Mouse (Mus musculus) embryonic facial prominence, embryonic 13.5 days (tissue): ENCODE results near the gene Tspan4. TPM values are rescaled to one million over a fixed set of nuclear protein-coding genes. Genes with fewer than 3 reads are reported as not detected.
A peak's percentile ranks its signal among the peaks of the same experiment; 100 is the strongest.

Experiments
- ATAC-seq: fragments of 200-750 bp; cut with Nextera tagmentation; 2 replicates; pipeline ENCODE4 v1.8.0; 2017; ENCODE audit warnings: low read depth; ENCODE audit not compliant: insufficient number of reproducible peaks, insufficient read depth, low FRiP score, low TSS enrichment
- H3K27ac ChIP-seq: fragments of 300-500 bp; sonication (generic); 2 replicates; pipeline ENCODE4 v1.5.1; 2015; ENCODE audit warnings: moderate library complexity, mild to moderate bottlenecking, inconsistent platforms
- H3K27me3 ChIP-seq: fragments of 300-500 bp; sonication (generic); 2 replicates; pipeline ENCODE4 v1.6.1; 2015; ENCODE audit warnings: mild to moderate bottlenecking, inconsistent platforms
- H3K36me3 ChIP-seq: fragments of 300-500 bp; sonication (generic); 2 replicates; pipeline ENCODE4 v1.6.1; 2015; ENCODE audit warnings: mild to moderate bottlenecking, inconsistent platforms
- H3K4me1 ChIP-seq: fragments of 300-500 bp; sonication (generic); 2 replicates; pipeline ENCODE4 v1.6.1; 2015; ENCODE audit warnings: inconsistent platforms
- H3K4me2 ChIP-seq: fragments of 300-500 bp; sonication (generic); 2 replicates; pipeline ENCODE4 v1.6.1; 2015; ENCODE audit warnings: moderate library complexity, mild to moderate bottlenecking, inconsistent platforms
- H3K4me3 ChIP-seq: fragments of 300-500 bp; sonication (generic); 2 replicates; pipeline ENCODE4 v1.5.1; 2015; ENCODE audit warnings: mild to moderate bottlenecking, inconsistent platforms
- H3K9ac ChIP-seq: fragments of 300-500 bp; sonication (generic); 2 replicates; pipeline ENCODE4 v1.6.1; 2015; ENCODE audit warnings: mild to moderate bottlenecking, inconsistent platforms
- H3K9me3 ChIP-seq: fragments of 300-500 bp; sonication (generic); 2 replicates; pipeline ENCODE4 v1.6.1; 2016; ENCODE audit warnings: inconsistent platforms
- WGBS: fragments of 180-500 bp; shearing (Covaris S2); methylation state at CpG from one replicate; pipeline ENCODE4 v1.1.7; 2015; ENCODE audit warnings: mixed read lengths; 5-methylcytosine and 5-hydroxymethylcytosine counted together
- polyA plus RNA-seq: library from polyadenylated mRNA; unstranded; fragments of >200 nt; fragmentation: Nextera tagmentation; extraction: Ambion mirVana; gene quantifications from 2 replicates; pipeline ENCODE4 v1.2.1, GENCODE M21; 2015

Tspan4 gene
- polyA plus RNA-seq, 1 experiment from 2014 or later: 46.4 TPM

DNA sequence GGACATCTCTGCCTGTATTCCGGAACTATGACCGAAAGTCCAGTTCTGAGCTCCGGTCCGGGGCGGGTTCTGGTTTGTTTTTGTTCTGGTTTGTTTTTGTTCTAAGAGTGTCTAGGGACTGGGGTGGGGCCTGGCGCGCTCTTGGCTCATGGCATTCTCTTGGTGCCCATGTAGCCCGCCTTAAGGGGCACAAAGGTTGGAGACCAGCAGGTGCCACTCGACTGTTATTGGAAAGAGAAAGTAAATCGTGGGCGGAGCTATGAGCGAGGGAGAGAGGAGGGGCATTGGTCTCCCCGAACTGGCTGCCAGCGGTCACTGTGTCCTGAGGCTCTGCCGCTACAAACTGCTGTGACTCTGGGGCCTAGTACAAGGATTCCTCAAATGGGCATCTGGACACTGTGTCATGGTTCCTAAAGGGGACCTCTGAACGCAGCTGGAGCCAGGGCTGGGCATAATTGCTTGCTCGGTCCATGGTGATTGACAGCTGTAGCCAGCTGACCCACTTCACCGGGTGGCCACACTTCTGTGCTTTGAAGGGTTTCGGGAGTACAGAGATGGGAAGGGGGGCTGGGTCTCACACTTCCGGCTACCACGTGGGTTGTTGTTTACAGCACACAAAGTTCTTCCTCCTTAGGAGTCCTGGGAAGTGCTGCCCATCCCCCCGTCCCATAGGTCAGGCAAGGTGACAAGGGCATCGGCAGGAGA, 19.3 kb upstream of the Tspan4 start:
- no peak for ATAC-seq
- 2% methylated on average over 23 of the region's 23 CpGs for WGBS
- H3K27ac ChIP-seq: peak overlapping the region; percentile 28; the same call in 1 of the 2 replicates
- H3K4me3 ChIP-seq: peak overlapping the region; percentile 66
- peaks cover 20% of the 10 kb centered on the region for H3K36me3 ChIP-seq
- peak overlapping the region; percentile 76 for H3K9ac ChIP-seq
- H3K4me2 ChIP-seq: peak overlapping the region; percentile 98
- H3K9me3 ChIP-seq: no peaks in the 10 kb centered on the region
- H3K27me3 ChIP-seq: peaks cover 38% of the 10 kb centered on the region
- peaks cover 16% of the 10 kb centered on the region for H3K4me1 ChIP-seq

- peak overlapping the region; percentile 98 for H3K4me2 ChIP-seq
- H3K27ac ChIP-seq: no peak overlapping the region
- H3K4me3 ChIP-seq: 0 out of 2 replicates have a peak overlapping the region, but pooled peaks have one; percentile 66
- ATAC-seq: no peak
- H3K4me1 ChIP-seq: peaks cover 23% of the 10 kb centered on the region
- H3K9ac ChIP-seq: no peak overlapping the region
- no peaks in the 10 kb centered on the region for H3K9me3 ChIP-seq
- H3K27me3 ChIP-seq: peaks cover 48% of the 10 kb centered on the region
- WGBS: 85% methylated on average over 6 of the region's 6 CpGs
- peaks cover 10% of the 10 kb centered on the region for H3K36me3 ChIP-seq
These were observed 18.3 kb upstream of the Tspan4 start for GRCm38 (mm10) chr7:141456739-141457138.

DNA sequence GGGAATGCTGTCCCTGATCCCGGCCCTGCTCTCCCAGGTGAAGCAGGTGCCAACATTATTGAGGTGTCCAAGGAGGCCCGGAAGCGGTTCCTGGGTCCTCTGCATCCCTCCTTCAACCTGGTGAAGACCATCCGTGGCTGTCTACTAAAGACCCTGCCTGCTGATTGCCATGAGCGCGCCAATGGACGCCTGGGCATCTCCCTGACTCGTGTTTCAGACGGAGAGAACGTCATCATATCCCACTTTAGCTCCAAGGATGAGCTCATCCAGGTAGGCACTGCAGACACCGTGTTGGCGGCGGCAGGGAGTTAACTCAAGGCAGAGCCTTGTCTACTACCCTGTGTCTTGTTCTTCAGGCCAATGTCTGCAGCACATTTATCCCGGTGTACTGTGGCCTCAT, 17.8 kb upstream of the Tspan4 start:
- ATAC-seq: no peak
- 90% methylated on average over 14 of the region's 14 CpGs for WGBS

GRCm38 (mm10) chr7:141457986-141458660, 16.9 kb upstream of the Tspan4 start:
- H3K27me3 ChIP-seq: peaks cover 61% of the 10 kb centered on the region
- no peak overlapping the region for H3K27ac ChIP-seq
- no peak for ATAC-seq
- no peak overlapping the region for H3K4me2 ChIP-seq
- no peak overlapping the region for H3K9ac ChIP-seq
- H3K9me3 ChIP-seq: no peaks in the 10 kb centered on the region
- peaks cover 3% of the 10 kb centered on the region; the same call in 1 of the 2 replicates for H3K36me3 ChIP-seq
- 77% methylated on average over 15 of the region's 15 CpGs for WGBS
- H3K4me1 ChIP-seq: peaks cover 30% of the 10 kb centered on the region
- no peak overlapping the region for H3K4me3 ChIP-seq

More for the DNA sequence above, 17.8 kb upstream of the Tspan4 start:
- H3K27me3 ChIP-seq: peaks cover 53% of the 10 kb centered on the region
- no peak overlapping the region for H3K27ac ChIP-seq
- H3K4me3 ChIP-seq: no peak overlapping the region
- no peak overlapping the region for H3K9ac ChIP-seq
- H3K4me1 ChIP-seq: peaks cover 27% of the 10 kb centered on the region
- H3K9me3 ChIP-seq: no peaks in the 10 kb centered on the region
- peaks cover 5% of the 10 kb centered on the region for H3K36me3 ChIP-seq
- no peak overlapping the region for H3K4me2 ChIP-seq

DNA sequence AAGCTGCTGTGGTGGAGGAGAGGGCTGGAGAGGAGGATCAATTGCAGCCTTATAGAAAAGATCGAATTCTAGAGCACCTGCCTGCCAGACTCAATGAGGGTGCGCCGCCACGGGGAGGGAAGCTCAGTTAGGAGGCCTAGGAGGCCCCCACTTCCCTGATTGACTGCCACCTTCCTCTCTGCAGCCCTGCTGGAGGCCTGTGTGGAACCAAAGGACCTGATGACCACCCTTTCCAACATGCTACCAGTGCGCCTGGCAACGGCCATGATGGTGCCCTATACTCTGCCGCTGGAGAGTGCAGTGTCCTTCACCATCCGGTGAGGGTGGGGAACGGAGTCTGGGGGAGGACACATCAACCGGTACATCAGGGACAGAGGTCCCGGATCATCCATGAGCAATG, 16.4 kb upstream of the Tspan4 start:
- Histone ChIP-seq H3K4me1 (peaks cover 30% of the 10 kb centered on the region), H3K9ac (no peak overlapping the region), H3K27me3 (peaks cover 67% of the 10 kb centered on the region)

DNA sequence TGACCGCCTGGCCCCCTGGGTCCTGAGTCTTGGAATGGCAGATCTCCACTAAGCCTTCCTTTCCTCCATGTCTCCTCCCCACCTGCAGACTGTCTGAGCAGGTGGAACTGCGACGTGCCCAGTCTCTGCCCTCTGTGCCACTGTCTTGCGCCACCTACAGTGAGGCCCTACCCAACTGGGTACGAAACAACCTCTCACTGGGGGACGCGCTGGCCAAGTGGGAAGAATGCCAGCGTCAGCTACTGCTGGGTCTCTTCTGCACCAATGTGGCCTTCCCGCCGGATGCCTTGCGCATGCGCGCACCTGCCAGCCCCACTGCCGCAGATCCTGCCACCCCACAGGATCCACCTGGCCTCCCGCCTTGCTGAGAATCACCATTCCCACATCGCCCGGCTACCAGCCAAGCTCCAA, 15.7 kb upstream of the Tspan4 start:
- H3K4me2 ChIP-seq: no peak overlapping the region
- 84% methylated on average over 17 of the region's 17 CpGs for WGBS
- no peak overlapping the region for H3K9ac ChIP-seq
- H3K27me3 ChIP-seq: peaks cover 73% of the 10 kb centered on the region
- peaks cover 3% of the 10 kb centered on the region; the same call in 1 of the 2 replicates for H3K36me3 ChIP-seq
- ATAC-seq: no peak
- no peak overlapping the region for H3K27ac ChIP-seq
- peaks cover 34% of the 10 kb centered on the region for H3K4me1 ChIP-seq
- no peaks in the 10 kb centered on the region for H3K9me3 ChIP-seq
- H3K4me3 ChIP-seq: no peak overlapping the region

More for the DNA sequence above, 16.4 kb upstream of the Tspan4 start:
- no peak overlapping the region for H3K27ac ChIP-seq
- whole genome bisulfite sequencing: 91% methylated on average over 11 of the region's 11 CpGs
- no peak overlapping the region for H3K4me3 ChIP-seq
- no peak overlapping the region for H3K4me2 ChIP-seq
- H3K36me3 ChIP-seq: peaks cover 3% of the 10 kb centered on the region; the same call in 1 of the 2 replicates
- H3K9me3 ChIP-seq: no peaks in the 10 kb centered on the region
- ATAC-seq: no peak

- Histone ChIP-seq H3K4me2 (no peak overlapping the region), H3K4me3 (no peak overlapping the region), H3K27me3 (peaks cover 80% of the 10 kb centered on the region), H3K27ac (no peak overlapping the region), H3K36me3 (peaks cover 3% of the 10 kb centered on the region; the same call in 1 of the 2 replicates), H3K9me3 (no peaks in the 10 kb centered on the region), H3K9ac (no peak overlapping the region), H3K4me1 (peaks cover 35% of the 10 kb centered on the region)
- no peak for ATAC-seq
- 69% methylated on average over 5 of the region's 5 CpGs for whole genome bisulfite sequencing
These were observed 15.0 kb upstream of the Tspan4 start for GRCm38 (mm10) chr7:141460001-141460390.

DNA sequence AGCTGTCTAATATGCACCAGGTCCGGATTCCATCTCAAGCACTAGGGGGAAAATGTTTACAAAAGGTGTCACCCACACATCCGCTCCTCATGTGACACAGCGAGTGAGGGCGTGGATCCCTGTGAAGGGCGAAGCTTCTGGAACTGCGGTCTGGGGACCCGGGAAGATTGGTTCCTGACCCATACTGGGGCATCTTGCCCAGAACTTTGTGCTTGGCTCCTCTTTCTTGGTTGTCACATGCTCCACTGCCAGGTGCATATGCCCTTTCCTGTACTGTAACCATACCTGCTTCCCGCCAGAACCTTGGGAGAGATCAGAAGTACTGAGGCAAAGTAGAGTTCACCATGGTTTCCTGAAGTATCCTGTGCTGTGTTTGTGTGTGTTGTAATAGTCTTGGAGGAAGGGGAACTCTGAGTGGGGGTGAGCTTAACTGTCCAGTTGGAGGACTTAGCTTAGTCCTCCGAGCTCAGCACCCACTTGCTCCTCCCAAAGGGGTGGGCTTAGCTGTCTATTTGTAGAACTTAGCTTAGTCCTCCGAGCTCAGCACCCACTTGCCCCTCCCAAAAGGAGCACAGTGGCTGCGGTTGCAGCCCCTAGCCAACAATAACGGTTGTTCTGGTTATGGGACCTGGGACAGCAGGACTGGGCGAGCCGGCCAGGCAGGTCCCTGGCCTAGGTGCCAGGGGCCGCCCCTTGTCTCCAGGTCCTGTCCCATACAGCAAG, 14.5 kb upstream of the Tspan4 start, which contains the start of gene Cracr2b:
Gene Cracr2b, plus strand, starts transcription at position 704 of the 723 bp plus-strand sequence.
- Histone ChIP-seq H3K27me3 (peaks cover 86% of the 10 kb centered on the region), H3K27ac (no peak within 1 kb of the TSS), H3K4me1 (peaks cover 39% of the 10 kb centered on the region), H3K4me2 (peak within 1 kb of the TSS; percentile 67), H3K9me3 (no peaks in the 10 kb centered on the region), H3K4me3 (peak within 1 kb of the TSS; percentile 41), H3K9ac (peak within 1 kb of the TSS; percentile 68), H3K36me3 (peaks cover 3% of the 10 kb centered on the region; the same call in 1 of the 2 replicates)
- ATAC-seq: no peak
- 70% methylated on average over 15 of the region's 15 CpGs for WGBS

DNA sequence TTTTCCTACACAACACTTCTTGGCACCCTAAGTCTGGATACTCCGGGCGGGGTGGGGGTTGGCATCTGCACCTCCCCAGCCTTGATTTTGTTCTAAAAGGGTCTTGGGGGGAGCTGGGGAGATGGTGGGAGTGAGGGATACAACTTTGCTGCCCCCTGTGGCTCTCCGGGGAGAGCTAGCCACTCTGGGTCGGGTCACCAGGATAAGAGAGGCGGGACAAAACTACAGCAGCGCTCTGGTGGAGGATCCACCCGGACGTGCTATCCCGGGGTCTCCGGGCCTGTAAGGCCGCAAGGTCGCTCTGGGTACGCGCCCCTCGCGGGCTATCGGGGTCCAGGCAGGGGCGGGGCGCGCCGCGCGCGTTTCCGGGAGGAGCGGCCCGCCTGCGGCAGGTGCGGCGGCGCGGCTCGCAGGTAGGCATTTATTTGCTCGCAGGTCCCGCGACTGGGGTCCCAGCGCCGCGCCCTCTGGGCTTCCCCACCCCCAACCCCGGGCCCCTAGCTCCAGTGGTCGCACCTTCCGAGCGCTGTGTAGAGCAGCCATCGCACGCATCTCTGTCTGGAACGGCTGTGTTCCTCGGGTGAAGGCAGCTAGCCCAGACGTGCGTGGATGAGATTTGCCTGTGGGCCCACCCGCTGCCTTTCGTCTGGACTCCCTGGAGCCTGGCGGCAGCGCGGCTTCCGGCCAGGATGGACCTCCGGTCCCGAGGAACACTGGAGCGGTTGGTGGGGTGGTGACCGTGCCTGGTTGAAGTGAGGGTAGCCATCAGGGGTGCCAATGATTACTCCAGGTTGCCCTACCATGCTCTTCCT, 13.3 kb upstream of the Tspan4 start:
- ATAC-seq: no peak
- Histone ChIP-seq H3K36me3 (peaks cover 3% of the 10 kb centered on the region; the same call in 1 of the 2 replicates), H3K9me3 (no peaks in the 10 kb centered on the region), H3K27ac (no peak overlapping the region), H3K4me2 (peak overlapping the region; percentile 67), H3K4me1 (peaks cover 41% of the 10 kb centered on the region), H3K4me3 (peak overlapping the region; percentile 41), H3K9ac (peak overlapping the region; percentile 68), H3K27me3 (peaks cover 89% of the 10 kb centered on the region)
- WGBS: 2% methylated on average over 58 of the region's 59 CpGs

DNA sequence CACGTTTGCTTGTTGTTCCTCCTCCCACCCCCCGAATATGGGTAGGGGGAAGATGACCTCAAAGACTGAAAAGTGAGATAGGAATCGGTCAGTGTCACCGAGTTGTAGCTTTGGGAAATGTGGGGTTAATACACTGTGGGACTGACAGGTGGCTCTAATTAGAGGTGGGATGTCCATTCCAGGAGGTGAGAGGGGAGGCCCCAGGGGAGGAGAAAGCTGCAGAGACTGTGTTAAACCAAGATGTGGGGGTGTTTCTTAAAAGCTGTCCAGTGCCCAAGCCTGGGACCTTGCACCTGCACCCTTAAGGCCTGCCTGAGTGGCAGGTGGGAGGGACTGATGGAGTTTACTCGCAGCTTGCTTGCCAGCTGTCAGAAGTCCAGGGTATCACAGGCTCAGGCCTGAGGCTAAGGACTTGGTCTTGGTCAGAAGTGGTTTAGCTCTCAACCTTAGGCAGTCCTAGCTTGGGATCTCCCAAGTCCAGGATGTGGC, 12.7 kb upstream of the Tspan4 start:
- H3K9me3 ChIP-seq: no peaks in the 10 kb centered on the region
- WGBS: 5% methylated on average over 5 of the region's 5 CpGs
- H3K27ac ChIP-seq: no peak overlapping the region
- H3K4me2 ChIP-seq: peak overlapping the region; percentile 67
- H3K9ac ChIP-seq: no peak overlapping the region
- peaks cover 3% of the 10 kb centered on the region; the same call in 1 of the 2 replicates for H3K36me3 ChIP-seq
- ATAC-seq: no peak
- H3K4me1 ChIP-seq: peaks cover 46% of the 10 kb centered on the region
- H3K4me3 ChIP-seq: no peak overlapping the region
- peaks cover 83% of the 10 kb centered on the region for H3K27me3 ChIP-seq
